Mouse (Mus musculus): ENCODE measurements around the gene Rrp7a.
"Not testable (repeated sequence)": the region's sequence is repeated elsewhere in the genome, so short reads cannot be mapped to it uniquely, and the experiment has no call there.

The Rrp7a gene

GRCm38 (mm10) chr15:83156929-83157666 lies 34.5 kb upstream of the Rrp7a start:
- DNase-seq, result peak; percentile 26

DNA sequence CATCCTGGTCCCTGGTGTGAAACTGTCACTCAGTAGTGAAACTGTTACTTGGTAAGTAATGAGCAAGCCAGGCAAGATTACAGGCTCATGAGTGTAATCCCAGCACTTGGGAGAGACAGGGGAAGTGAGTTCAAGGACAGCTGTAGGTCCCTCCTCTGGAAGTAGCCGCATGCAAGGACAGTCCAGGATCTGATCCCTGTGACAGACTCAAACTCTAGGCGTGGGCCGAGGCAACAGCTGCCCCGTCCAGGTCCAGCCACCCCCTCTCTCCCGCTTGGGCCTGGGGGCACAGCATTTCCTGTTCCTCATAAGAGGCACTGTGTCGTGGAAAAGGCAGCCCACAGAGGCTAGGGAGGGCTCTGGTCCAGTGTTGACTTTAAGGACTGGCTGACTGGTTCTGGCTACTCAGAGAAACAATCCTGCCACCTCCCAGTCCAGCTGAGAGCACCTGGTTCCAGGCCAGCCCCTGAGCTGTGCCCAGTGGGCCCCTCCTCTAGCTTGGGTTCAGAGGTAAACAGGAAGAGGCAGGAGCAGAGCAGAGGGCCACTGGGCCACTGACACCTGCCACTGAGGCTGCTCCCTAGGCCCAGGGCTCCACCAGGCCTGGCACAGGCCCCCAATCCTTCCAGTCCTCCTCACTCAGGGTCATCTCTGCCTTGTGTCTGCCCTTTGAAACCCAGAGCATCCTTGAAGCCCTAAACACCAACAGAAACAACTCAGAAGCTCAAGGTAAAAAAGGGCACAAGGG lies 33.2 kb upstream of the Rrp7a start:
- DNase-seq, result no peak

DNA sequence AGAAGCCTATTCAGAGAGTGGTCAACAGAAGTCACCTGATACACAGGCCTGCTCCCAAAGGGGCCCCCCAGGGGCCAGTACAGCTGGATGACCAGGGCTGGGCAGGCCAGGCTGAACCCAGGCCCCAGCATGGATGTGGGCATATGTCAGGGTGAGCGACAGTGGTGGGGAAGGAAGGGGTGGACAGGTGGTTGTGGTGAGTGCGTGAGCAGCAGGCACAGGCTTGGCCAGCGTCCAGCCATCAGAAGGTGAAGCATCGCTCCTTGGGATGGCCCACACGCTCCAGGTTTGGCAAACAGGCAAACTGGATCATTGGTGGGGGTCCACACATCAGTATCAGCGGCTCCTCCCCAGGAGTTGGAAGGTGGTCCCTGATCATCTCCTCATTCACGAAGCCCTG lies 31.7 kb upstream of the Rrp7a start:
- DNase-seq, result no peak

DNA sequence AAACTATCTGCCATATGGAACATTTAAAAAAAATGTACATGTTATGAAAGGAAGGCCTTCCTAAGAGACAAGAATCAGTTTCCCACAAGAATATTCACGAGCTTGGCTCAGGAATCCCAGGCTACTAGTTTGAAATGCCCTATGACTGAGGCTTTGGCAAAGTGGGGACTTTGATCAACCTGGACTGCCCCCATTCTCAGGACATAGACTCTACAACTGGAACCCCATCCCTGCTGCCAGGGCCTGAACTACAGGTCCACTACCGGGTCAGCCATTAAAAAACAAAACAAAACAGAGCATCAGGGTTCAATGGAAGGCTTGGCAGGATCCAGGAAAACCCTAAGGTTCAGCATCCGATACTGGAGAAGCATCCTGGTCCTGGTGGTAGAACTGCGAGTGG lies 28.1 kb upstream of the Rrp7a start:
- no peak for DNase-seq

DNA sequence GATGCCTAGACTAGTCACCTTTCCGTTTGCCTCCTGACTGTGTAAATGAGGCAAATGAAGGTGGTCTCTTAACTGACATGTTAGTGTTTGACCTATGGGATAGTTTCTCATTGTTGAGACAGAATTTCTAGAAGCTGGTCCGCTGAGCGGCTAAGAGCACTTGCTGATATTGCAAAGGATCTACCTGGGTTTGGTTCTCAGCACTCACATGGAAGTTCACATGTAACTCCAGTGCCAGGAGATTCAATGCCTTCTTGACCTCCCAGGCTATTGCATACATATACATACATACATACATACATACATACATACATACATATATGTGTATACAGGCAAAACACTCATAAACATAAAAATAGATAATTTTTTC lies 27.5 kb upstream of the Rrp7a start:
- no peak for DNase-seq

GRCm38 (mm10) chr15:83149196-83150072 lies 26.8 kb upstream of the Rrp7a start, which contains the start of gene Poldip3:
Gene Poldip3 (minus strand): TSS chr15:83149384.
- peak; percentile 98 for DNase-seq

DNA sequence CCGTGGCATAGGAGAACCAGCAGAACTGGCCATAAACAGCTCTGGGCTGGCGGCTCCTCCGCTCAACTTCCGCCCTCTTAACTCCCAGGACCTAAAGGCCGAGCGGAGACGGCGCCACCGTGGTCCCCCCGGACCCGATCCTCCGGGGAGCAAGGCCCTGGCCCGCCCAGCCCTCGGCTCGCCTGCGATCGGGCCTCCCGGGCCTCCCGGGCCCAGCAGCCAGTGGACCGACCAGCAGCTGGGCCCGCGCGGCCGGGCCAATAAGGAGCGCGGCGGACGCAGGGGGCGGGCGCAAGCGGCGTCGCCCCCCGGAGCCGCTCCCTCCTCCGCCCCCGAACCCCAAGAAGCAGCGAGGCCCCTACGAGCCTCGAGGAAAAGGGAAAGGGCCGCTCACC lies 26.2 kb upstream of the Rrp7a start:
- no peak for DNase-seq

- no peak for DNase-seq
Measured at GRCm38 (mm10) chr15:83148395-83148794, 25.8 kb upstream of the Rrp7a start.

GRCm38 (mm10) chr15:83145541-83145940 lies 22.9 kb upstream of the Rrp7a start:
- DNase-seq, result no peak

DNA sequence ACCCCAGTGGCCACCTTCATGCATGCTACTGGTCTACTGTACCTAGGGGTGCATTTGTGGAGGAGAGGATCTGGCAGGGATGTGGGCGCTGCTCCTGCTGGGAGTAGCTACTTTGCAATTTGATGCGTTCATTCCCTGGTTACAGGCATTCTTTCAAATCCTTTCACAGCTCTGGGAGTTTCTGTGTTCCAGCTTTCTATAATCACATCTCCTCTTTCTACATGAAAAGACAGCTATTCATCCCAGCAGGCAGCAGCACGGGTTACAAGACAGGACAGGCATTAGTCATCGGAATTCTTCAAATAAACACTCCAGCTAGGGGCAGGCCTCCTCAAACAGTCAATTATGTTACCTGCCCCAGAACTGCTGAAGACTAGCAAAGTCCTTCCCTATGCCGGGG lies 20.3 kb upstream of the Rrp7a start:
- peak; percentile 34 for DNase-seq

GRCm38 (mm10) chr15:83135654-83136053 lies 13.1 kb upstream of the Rrp7a start:
- no peak for DNase-seq

DNA sequence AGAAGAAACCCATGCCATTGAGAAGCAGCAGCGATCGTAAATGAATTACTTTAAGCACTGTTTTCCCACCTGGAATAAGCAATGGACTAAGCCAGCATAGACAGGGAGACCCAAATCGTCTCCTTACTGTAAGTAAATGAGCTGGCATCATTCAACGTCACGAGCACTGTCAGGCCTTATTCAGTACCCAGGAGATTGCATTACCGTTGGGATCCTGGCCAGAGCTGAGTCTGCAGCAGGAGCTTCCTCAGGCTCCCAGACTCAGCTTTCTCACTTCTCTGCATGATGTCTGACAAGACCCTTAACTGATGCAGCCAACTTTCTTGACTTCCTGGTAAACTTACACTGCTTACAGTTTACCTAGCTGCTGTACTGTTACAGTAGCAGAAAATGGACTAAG lies 12.1 kb upstream of the Rrp7a start:
- peak; percentile 40 for DNase-seq

DNA sequence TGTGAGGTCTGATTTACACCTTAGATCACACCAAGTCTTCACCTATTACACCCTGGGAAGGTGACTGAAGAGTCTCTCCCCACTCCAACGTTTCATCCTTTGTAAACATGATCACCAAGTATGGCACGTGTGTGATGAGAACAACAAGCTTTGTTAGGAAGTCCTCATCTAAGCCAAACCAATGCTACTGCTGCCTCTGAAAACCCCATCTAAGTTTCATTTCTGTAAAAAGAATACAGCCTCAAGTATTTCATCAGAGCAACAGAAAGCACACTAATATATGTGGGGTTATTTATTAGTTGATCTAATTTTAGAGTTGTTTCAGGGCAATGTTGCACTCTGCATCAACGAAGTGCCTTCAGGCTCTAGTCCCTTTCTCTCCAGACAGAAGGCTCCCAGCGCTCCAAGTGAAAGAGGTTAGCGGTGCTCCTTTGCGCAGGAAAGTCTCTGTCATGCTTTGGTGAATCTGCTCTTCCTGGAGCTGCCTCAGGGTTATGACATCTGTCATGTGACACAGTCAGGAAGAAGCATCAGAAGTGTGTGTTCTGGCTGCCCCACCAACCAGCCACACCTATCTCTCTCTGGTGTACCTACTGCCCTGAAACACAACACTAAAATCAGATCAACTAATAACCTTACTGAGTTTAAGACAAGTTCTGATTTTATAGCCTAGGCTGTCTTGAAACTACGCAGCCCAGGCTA lies 7.1 kb upstream of the Rrp7a start:
- DNase-seq, result no peak

- DNase-seq, result not testable (repeated sequence)
Measured at GRCm38 (mm10) chr15:83127037-83127436, 4.4 kb upstream of the Rrp7a start.

- DNase-seq, result no peak
Measured at GRCm38 (mm10) chr15:83126582-83126981, 4.0 kb upstream of the Rrp7a start.

DNA sequence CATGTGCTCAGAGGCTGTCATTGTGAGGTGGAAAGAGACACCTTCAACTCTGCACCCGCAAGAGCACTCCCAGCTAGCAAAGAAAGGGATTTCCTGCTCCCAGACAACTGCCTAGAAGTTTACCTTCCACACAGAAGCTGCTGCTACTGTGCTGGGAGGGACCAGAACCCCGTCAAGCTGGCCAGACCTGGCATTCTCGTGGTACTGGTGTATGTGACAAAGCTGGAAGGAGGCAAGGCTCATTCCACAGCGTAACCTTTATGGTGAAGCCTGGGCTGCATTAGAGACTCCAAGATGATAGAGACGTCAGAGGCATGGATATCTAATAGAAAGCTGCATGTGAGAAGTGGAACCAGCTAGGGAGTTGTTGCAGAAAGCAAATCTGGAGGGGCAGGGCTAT lies 2.0 kb upstream of the Rrp7a start:
- no peak for DNase-seq

DNA sequence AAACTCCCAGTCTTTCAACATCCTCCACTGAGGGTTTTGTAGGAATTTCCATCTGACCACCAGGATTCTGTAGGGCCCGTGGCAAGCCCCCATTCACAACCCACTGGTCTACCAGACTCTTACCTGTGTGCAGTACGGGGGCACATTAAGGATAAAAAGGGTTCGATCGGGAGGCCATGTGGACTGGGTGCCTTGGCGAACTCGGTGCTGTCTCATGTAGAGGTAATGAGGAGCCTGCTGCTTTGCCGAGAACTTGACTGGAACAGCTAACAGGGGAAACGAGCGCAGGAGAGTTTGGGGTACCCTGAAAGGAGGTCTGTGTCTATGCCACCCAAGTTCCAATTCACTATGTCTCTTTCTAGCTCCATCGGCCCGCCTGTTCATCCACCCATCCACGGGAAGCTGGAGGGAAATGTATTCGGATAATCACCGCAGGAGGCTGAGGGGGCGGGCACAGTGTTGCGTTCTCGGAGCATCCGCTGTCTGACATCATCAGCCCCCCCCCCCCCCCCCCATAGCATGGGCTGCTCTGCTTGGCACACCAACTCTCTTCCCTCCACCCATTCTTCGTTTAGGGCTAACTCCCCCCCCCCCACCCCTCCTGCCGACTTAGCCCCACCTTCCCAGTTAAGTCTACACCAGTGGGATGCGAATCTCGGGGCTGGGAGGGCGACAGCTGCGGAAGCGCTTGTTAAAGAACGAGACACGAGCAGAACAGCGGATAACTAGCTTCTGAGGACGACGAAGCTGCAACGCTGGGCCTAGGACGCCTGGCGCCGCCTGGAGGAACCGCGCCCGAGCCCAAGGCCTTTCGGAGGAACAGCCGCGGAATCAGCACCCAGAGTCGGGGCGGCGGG lies 664 bp downstream of the Rrp7a start:
- peak; percentile 61 for DNase-seq

- peak; percentile 71 for DNase-seq
Measured at GRCm38 (mm10) chr15:83118360-83118759, 4.2 kb downstream of the Rrp7a start.

- DNase-seq, result no peak
Measured at GRCm38 (mm10) chr15:83115071-83115470, 7.5 kb downstream of the Rrp7a start.

DNA sequence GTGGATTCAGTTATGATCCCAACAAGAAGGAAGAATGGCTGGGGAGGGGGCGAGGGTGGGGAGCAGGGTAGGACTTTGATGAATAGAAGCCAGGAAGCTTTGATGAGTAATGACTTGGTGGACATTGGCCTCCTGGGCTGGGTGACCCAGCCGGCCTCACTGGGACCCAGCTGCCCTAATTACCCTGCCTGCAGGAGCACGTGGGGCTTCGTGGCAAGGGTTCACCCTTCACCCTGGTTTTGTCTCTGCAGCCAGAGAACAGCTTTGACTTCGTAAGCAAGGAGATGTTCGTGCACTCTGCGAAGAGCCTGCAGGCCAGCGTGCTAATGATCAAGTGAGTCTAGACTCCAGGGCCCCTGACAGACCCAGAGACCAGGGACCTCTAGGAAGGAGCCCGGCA lies 8.5 kb downstream of the Rrp7a start:
- DNase-seq, result no peak

DNA sequence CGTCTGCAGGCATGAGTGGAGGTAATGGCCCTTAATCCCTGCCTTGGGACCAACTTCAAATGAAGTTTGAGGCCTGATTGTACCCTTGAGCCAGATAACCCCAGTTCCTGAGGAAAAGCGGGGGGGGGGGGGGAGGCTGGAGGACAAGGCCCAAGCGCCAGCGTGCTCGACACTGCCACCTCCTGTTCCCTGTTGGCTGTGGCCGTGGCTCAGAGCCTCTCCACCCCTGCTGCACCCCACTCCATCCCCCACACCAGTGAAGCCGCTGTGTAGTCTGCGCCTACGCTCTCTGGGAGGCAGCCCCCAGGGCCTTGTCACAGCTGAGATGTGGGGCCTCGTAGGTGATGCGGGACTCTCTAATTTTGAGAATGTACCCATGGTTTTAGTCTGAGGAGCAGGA lies 9.7 kb downstream of the Rrp7a start:
- peak; percentile 72 for DNase-seq

GRCm38 (mm10) chr15:83111874-83112273 lies 10.7 kb downstream of the Rrp7a start:
- DNase-seq, result no peak

Measured in layer of hippocampus, adult 9-11 months (tissue).